Mouse (Mus musculus): ENCODE measurements around the gene Cpne8.
"Not testable (repeated sequence)": the region's sequence is repeated elsewhere in the genome, so short reads cannot be mapped to it uniquely, and the experiment has no call there.

Cpne8 gene

DNA sequence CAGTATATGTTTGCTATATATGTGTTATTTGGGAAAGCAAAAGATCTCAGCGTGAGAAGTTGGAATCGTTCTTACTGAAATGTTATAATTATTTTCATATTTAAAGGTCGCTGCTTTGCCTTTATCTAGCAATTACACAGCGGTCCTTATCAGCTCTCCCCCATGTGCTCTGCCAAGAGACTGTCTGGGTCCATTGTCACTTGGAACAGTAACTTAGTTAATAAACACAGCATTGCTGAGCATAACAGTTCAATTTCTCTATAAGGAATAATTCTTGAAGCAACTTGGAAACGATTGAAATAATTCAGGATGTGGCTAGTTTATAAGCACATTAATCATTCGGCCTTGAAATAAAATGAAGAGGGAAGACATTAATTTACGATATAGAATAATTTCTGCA, 189.0 kb downstream of the Cpne8 start:
- DNase-seq (ENCODE audit: low read depth, low spot score): no peak

DNA sequence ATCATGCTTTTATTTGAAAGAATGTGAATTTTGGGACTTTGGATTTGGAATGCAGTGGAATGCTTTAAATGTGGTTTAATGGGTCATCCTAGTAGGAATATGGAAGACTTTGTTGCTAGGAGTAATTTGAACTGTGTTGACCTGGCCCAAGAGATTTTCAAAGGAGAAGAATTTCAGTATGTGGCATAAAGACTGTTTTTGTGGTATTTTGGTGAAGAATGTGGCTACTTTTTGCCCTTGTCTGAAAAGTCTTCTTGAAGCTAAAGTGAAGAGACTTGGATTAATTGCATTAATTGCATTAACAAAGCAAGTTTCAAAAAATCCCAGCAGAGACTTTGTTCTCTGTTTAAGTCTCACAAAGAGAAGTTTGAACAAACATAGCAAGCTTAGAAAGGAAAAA, 208.7 kb downstream of the Cpne8 start:
- not testable (repeated sequence) for DNase-seq (ENCODE audit: low read depth, low spot score)

DNA sequence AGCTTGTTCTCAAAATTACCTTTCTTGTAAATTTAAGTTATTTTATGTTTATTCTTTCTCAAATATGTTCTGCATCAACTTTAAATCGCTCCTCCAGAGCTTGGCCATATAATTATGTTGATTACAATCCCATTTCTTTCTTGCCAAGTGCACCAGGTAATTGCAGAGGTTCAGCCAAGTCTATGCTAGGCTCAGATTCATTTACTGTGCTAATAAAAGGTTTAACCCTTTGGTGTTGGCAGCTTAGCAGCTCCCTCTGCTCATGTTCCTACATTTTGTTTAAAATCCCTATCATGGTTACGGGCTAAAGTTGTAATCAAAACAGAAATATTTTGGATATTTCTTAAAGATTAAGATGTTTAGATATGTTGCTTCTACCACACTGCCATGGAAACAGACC, 216.0 kb downstream of the Cpne8 start:
- DNase-seq (ENCODE audit: low read depth, low spot score): no peak

DNA sequence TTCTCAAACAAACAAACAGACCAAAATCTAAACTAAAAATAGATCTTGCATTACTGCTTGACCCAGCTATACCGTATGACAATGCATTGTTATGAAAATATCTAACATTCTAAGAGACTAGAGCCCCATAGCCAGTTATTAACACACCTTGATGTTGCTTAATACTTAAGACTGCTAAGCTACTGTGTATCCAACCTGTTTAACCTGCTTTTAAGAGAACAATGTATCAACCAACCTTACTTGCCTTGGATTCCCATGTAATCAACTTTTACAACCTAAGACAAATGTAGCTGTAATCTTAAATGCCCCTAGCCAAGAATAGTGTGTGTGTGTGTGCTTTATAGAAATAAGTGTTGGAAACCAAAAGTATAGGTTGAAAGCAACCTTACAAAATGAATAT, 233.2 kb downstream of the Cpne8 start:
- no peak for DNase-seq (ENCODE audit: low read depth, low spot score)
